Mouse (Mus musculus): ENCODE measurements around the gene Olfr1274-ps.
"Not testable (repeated sequence)": the region's sequence is repeated elsewhere in the genome, so short reads cannot be mapped to it uniquely, and the experiment has no call there.

Olfr1274-ps gene

GRCm38 (mm10) chr2:90398633-90399107, at the start of gene Olfr1274-ps:
Olfr1274-ps (plus strand) TSS chr2:90398683.
- DNase-seq (ENCODE audit: low read depth, low spot score); H3K36me3 ChIP-seq (ENCODE audit: control insufficient read depth, insufficient read depth, low read length, poor library complexity, severe bottlenecking); H3K27me3 ChIP-seq (ENCODE audit: control insufficient read depth, insufficient read depth, low read length, poor library complexity, severe bottlenecking): not testable (repeated sequence)

- H3K36me3 ChIP-seq (ENCODE audit: control insufficient read depth, insufficient read depth, low read length, poor library complexity, severe bottlenecking); DNase-seq (ENCODE audit: low read depth, low spot score); H3K27me3 ChIP-seq (ENCODE audit: control insufficient read depth, insufficient read depth, low read length, poor library complexity, severe bottlenecking): not testable (repeated sequence)
Observed at GRCm38 (mm10) chr2:90351047-90351446, 47.4 kb upstream of the Olfr1274-ps start.

GRCm38 (mm10) chr2:90351540-90351939, 46.9 kb upstream of the Olfr1274-ps start:
- not testable (repeated sequence) for H3K36me3 ChIP-seq (ENCODE audit: control insufficient read depth, insufficient read depth, low read length, poor library complexity, severe bottlenecking); DNase-seq (ENCODE audit: low read depth, low spot score); H3K27me3 ChIP-seq (ENCODE audit: control insufficient read depth, insufficient read depth, low read length, poor library complexity, severe bottlenecking)

GRCm38 (mm10) chr2:90359229-90359628, 39.3 kb upstream of the Olfr1274-ps start:
- not testable (repeated sequence) for DNase-seq (ENCODE audit: low read depth, low spot score)

GRCm38 (mm10) chr2:90360199-90360598, 38.3 kb upstream of the Olfr1274-ps start:
- DNase-seq (ENCODE audit: low read depth, low spot score); H3K27me3 ChIP-seq (ENCODE audit: control insufficient read depth, insufficient read depth, low read length, poor library complexity, severe bottlenecking); H3K36me3 ChIP-seq (ENCODE audit: control insufficient read depth, insufficient read depth, low read length, poor library complexity, severe bottlenecking): not testable (repeated sequence)

More at GRCm38 (mm10) chr2:90359229-90359628, 39.3 kb upstream of the Olfr1274-ps start:
- not testable (repeated sequence) for H3K27me3 ChIP-seq (ENCODE audit: control insufficient read depth, insufficient read depth, low read length, poor library complexity, severe bottlenecking); H3K36me3 ChIP-seq (ENCODE audit: control insufficient read depth, insufficient read depth, low read length, poor library complexity, severe bottlenecking)

- H3K36me3 ChIP-seq (ENCODE audit: control insufficient read depth, insufficient read depth, low read length, poor library complexity, severe bottlenecking); DNase-seq (ENCODE audit: low read depth, low spot score); H3K27me3 ChIP-seq (ENCODE audit: control insufficient read depth, insufficient read depth, low read length, poor library complexity, severe bottlenecking): not testable (repeated sequence)
Observed at GRCm38 (mm10) chr2:90414110-90414821, 15.8 kb downstream of the Olfr1274-ps start.

- not testable (repeated sequence) for H3K36me3 ChIP-seq (ENCODE audit: control insufficient read depth, insufficient read depth, low read length, poor library complexity, severe bottlenecking); DNase-seq (ENCODE audit: low read depth, low spot score); H3K27me3 ChIP-seq (ENCODE audit: control insufficient read depth, insufficient read depth, low read length, poor library complexity, severe bottlenecking)
Observed at GRCm38 (mm10) chr2:90422282-90422681, 23.8 kb downstream of the Olfr1274-ps start.

- H3K27me3 ChIP-seq (ENCODE audit: control insufficient read depth, insufficient read depth, low read length, poor library complexity, severe bottlenecking); DNase-seq (ENCODE audit: low read depth, low spot score); H3K36me3 ChIP-seq (ENCODE audit: control insufficient read depth, insufficient read depth, low read length, poor library complexity, severe bottlenecking): not testable (repeated sequence)
Observed at GRCm38 (mm10) chr2:90424937-90425336, 26.5 kb downstream of the Olfr1274-ps start.

GRCm38 (mm10) chr2:90428988-90429717, 30.7 kb downstream of the Olfr1274-ps start:
- not testable (repeated sequence) for H3K36me3 ChIP-seq (ENCODE audit: control insufficient read depth, insufficient read depth, low read length, poor library complexity, severe bottlenecking); H3K27me3 ChIP-seq (ENCODE audit: control insufficient read depth, insufficient read depth, low read length, poor library complexity, severe bottlenecking); DNase-seq (ENCODE audit: low read depth, low spot score)

- not testable (repeated sequence) for H3K36me3 ChIP-seq (ENCODE audit: control insufficient read depth, insufficient read depth, low read length, poor library complexity, severe bottlenecking)
Observed at GRCm38 (mm10) chr2:90429782-90430181, 31.3 kb downstream of the Olfr1274-ps start.

GRCm38 (mm10) chr2:90437453-90437852, 39.0 kb downstream of the Olfr1274-ps start:
- not testable (repeated sequence) for H3K27me3 ChIP-seq (ENCODE audit: control insufficient read depth, insufficient read depth, low read length, poor library complexity, severe bottlenecking); DNase-seq (ENCODE audit: low read depth, low spot score); H3K36me3 ChIP-seq (ENCODE audit: control insufficient read depth, insufficient read depth, low read length, poor library complexity, severe bottlenecking)

More at GRCm38 (mm10) chr2:90429782-90430181, 31.3 kb downstream of the Olfr1274-ps start:
- not testable (repeated sequence) for H3K27me3 ChIP-seq (ENCODE audit: control insufficient read depth, insufficient read depth, low read length, poor library complexity, severe bottlenecking); DNase-seq (ENCODE audit: low read depth, low spot score)

- H3K27me3 ChIP-seq (ENCODE audit: control insufficient read depth, insufficient read depth, low read length, poor library complexity, severe bottlenecking); DNase-seq (ENCODE audit: low read depth, low spot score): not testable (repeated sequence)
- peaks cover 11% of the 10 kb centered on the region for H3K36me3 ChIP-seq (ENCODE audit: control insufficient read depth, insufficient read depth, low read length, poor library complexity, severe bottlenecking)
Observed at GRCm38 (mm10) chr2:90440169-90440568, 41.7 kb downstream of the Olfr1274-ps start.

GRCm38 (mm10) chr2:90441811-90442210, 43.3 kb downstream of the Olfr1274-ps start:
- H3K36me3 ChIP-seq (ENCODE audit: control insufficient read depth, insufficient read depth, low read length, poor library complexity, severe bottlenecking), result peaks cover 11% of the 10 kb centered on the region
- not testable (repeated sequence) for H3K27me3 ChIP-seq (ENCODE audit: control insufficient read depth, insufficient read depth, low read length, poor library complexity, severe bottlenecking); DNase-seq (ENCODE audit: low read depth, low spot score)

GRCm38 (mm10) chr2:90443811-90444210, 45.3 kb downstream of the Olfr1274-ps start:
- H3K36me3 ChIP-seq (ENCODE audit: control insufficient read depth, insufficient read depth, low read length, poor library complexity, severe bottlenecking), result peaks cover 12% of the 10 kb centered on the region
- H3K27me3 ChIP-seq (ENCODE audit: control insufficient read depth, insufficient read depth, low read length, poor library complexity, severe bottlenecking), result no peaks in the 10 kb centered on the region
- DNase-seq (ENCODE audit: low read depth, low spot score), result no peak

Data from splenic B cell, adult 2 months (primary cell).